Mouse (Mus musculus) cerebral cortex, adult 2 months (tissue): ENCODE measurements around the gene Btnl10.

ENCODE experiments used
- WGBS: fragments of 180-500 bp; shearing (Covaris S2); methylation state at CpG from one replicate; pipeline ENCODE4 v1.1.7; 2018; 5-methylcytosine and 5-hydroxymethylcytosine counted together

Btnl10 gene

GRCm38 (mm10) chr11:58959186-58959825 is 41.6 kb downstream of the Btnl10 start:
- 18% methylated on average over 15 of the region's 15 CpGs for WGBS

- under 1% methylated on average over 40 of the region's 40 CpGs for WGBS
These were observed 42.3 kb downstream of the Btnl10 start for GRCm38 (mm10) chr11:58959921-58960465.

- WGBS = 67% methylated on average over 50 of the region's 50 CpGs
These were observed 43.9 kb downstream of the Btnl10 start for GRCm38 (mm10) chr11:58961364-58962177.

GRCm38 (mm10) chr11:58963543-58963942 is 45.8 kb downstream of the Btnl10 start:
- 35% methylated on average over 17 of the region's 17 CpGs for WGBS

- 90% methylated on average over 7 of the region's 7 CpGs for WGBS
These were observed 46.5 kb downstream of the Btnl10 start for GRCm38 (mm10) chr11:58964216-58964615.

GRCm38 (mm10) chr11:58965001-58965760 is 47.5 kb downstream of the Btnl10 start:
- whole genome bisulfite sequencing = 70% methylated on average over 12 of the region's 12 CpGs

GRCm38 (mm10) chr11:58967346-58967745 is 49.6 kb downstream of the Btnl10 start:
- WGBS = 91% methylated on average over 1 of the region's 1 CpGs

GRCm38 (mm10) chr11:58968551-58968950 is 50.8 kb downstream of the Btnl10 start:
- WGBS = 78% methylated on average over 7 of the region's 7 CpGs

GRCm38 (mm10) chr11:58969027-58969426 is 51.3 kb downstream of the Btnl10 start:
- 70% methylated on average over 8 of the region's 8 CpGs for WGBS

- WGBS = 72% methylated on average over 6 of the region's 6 CpGs
These were observed 52.0 kb downstream of the Btnl10 start for GRCm38 (mm10) chr11:58969659-58970058.

GRCm38 (mm10) chr11:58970831-58971530 is 53.3 kb downstream of the Btnl10 start:
- WGBS = 87% methylated on average over 21 of the region's 21 CpGs

GRCm38 (mm10) chr11:58971796-58972195 is 54.1 kb downstream of the Btnl10 start:
- WGBS = 95% methylated on average over 3 of the region's 3 CpGs

- WGBS = 90% methylated on average over 3 of the region's 3 CpGs
These were observed 56.7 kb downstream of the Btnl10 start for GRCm38 (mm10) chr11:58974414-58974813.
